Mouse (Mus musculus) testis, postnatal 14 days (tissue): ENCODE results near the gene Cd2.

ENCODE experiments used
- DNase-seq: peaks from one replicate; pipeline ENCODE4 v3.0.0; 2021; ENCODE audit warnings: low spot score

Cd2 gene

GRCm38 (mm10) chr3:101228868-101229550 lies 58.7 kb downstream of the Cd2 start:
- no peak for DNase-seq

DNA sequence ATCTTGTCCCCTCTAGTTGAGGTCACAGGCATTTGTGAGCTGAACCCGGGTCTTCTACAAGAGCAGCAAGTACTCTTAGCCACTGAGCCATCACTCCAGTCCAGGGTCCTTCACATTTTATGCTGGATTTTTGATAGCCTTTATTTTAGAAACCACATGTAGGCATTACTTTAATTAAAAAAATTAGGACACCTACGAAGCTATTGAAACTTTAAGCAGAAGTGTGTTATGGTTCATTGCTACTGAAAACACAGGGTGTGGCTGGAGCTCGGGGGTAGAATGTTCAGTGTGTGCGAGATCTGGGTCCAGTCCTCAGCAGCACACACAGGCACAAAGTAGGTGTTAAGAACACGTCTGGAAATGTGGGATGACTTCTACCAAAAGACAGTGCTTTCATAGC lies 59.7 kb downstream of the Cd2 start:
- no peak for DNase-seq
